Mouse (Mus musculus): ENCODE data around the gene Samm50.
A peak's percentile ranks its signal among the peaks of the same experiment; 100 is the strongest.
"Not testable (repeated sequence)": the region's sequence is repeated elsewhere in the genome, so short reads cannot be mapped to it uniquely, and the experiment has no call there.

Samm50 gene

DNA sequence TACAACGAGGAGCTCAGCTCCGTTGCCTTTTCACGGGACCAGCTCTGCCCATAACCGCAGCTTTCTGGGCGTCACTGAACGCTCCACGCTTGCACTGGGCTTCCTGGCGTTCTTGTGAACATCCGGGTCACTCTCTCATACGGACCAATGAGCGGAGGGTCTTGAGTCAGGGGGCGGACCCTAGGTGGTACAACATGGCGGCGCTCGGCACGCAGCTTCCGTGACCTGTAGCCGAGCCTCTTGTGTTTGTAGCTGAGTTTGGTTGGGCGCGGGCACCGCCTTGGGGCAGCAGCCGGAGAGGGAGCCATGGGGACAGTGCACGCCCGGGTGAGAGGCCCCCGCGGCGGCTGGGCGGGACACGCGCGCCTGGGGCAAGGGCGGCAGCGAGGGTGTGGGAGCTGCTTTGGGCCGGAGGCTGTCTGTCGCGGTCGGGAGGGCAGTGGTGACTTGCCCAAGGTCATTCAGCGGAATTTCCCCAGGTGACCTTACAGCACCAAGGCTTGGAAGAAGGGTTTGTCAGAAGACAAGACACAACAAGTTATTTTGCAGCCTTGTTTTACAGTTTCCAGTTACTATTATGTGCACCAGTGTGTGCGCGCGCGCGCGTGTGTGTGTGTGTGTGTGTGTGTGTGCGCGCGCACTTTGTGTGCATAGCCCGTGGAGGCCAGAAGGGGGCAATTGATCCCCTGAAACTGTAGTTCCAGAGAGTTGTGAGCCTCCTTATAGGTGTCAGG lies at the start of gene Samm50:
Samm50 (plus strand) TSS at position 184 of the 734 bp plus-strand sequence.
- DNase-seq (ENCODE audit: low spot score) = peak; percentile 93

DNA sequence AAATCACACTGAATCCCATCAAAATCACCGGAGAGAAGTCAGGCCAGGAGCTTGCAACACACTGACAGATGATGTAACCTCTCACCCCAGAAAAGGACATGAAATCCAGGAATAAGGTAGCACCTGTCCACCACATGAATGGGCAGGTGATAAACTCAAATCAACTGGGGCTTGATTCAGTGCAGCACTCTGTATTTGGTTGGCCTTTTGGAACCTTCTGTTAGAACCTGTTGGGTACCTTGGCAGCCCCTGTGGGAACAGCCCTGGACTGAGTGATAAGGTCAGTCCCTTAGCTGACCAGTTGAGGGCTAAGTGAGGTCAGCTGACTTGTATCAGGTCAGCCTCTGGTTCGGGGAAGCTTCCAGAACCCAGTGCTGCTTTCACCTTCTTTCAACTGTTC lies 35.9 kb upstream of the Samm50 start:
- no peak for DNase-seq (ENCODE audit: low spot score)

DNA sequence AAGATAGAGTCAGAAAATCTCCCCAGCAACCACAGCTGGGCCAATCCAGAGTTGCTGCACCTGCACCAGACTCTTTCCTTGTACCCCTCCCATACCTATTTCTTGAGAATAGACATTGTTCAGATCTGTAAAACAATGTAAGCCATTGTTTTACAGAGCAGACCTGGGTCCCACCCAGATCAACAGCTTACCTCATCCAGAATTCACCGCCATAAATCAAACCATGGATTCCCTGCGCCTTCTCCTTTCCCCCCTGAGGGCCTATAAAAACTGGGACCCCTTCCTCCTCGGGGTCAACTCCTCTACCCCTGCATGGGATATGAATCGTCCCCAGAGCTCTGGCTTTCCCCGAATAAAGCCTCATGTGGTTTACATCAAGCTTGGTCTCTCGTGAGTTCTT lies 34.5 kb upstream of the Samm50 start:
- DNase-seq (ENCODE audit: low spot score) = not testable (repeated sequence)

DNA sequence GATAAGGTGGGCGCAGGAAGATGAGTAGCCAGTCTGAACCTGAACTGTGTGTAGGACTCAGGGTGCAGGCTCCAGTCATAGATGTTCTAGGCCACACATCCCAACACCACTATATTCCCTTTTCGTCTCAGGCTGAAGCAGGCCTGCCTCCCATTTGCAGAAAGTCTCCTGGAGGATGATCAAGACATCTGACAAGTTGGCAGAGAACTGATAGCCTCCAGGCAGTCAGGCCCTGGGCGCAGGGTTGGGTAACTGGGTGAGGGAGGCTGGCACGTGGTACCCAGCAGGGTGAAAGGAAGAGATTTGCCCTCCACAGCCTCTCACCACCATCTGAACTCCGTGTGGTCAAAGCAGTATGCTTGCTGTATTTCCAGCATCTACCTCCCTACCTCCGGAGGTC lies 30.2 kb upstream of the Samm50 start:
- no peak for DNase-seq (ENCODE audit: low spot score)

DNA sequence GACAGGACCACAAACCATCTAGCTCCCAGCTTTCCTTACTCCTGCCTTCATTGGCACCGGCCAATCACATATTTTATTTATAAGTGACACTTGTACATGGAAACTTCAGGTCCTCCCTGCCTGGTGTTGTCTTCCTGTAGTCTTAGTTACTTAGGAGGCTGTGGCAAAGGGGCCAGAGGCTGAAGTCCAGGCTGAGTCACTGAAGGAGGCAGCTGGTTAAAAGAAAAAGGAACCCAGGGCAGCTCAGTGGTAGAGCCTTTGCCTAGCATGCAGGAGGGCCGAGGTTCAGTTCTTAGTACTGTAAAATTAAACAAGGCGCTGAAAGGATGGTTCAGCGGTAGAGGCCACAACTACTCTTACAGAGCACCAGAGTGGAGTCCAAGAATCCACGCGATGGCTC lies 25.2 kb upstream of the Samm50 start:
- DNase-seq (ENCODE audit: low spot score) = no peak

DNA sequence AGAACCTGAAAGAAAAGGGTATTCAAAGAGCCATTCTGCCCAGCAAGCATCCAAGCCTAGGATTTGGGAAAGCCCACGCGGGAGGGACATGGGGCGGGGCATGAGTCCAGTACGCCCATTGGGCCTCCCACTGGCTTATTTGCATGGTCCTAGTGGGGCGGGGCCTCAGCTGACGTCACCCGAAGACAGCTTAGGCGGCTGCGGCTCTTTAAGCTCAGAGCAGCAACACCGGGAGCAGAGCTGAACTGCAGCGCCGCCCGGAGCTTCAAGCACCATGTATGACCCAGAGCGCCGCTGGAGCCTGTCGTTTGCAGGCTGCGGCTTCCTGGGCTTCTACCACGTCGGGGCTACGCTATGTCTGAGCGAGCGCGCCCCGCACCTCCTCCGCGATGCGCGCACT lies 24.4 kb upstream of the Samm50 start, which contains the start of gene Pnpla3:
Pnpla3 (plus strand) TSS at position 238 of the 400 bp plus-strand sequence.
- peak; percentile 79 for DNase-seq (ENCODE audit: low spot score)

DNA sequence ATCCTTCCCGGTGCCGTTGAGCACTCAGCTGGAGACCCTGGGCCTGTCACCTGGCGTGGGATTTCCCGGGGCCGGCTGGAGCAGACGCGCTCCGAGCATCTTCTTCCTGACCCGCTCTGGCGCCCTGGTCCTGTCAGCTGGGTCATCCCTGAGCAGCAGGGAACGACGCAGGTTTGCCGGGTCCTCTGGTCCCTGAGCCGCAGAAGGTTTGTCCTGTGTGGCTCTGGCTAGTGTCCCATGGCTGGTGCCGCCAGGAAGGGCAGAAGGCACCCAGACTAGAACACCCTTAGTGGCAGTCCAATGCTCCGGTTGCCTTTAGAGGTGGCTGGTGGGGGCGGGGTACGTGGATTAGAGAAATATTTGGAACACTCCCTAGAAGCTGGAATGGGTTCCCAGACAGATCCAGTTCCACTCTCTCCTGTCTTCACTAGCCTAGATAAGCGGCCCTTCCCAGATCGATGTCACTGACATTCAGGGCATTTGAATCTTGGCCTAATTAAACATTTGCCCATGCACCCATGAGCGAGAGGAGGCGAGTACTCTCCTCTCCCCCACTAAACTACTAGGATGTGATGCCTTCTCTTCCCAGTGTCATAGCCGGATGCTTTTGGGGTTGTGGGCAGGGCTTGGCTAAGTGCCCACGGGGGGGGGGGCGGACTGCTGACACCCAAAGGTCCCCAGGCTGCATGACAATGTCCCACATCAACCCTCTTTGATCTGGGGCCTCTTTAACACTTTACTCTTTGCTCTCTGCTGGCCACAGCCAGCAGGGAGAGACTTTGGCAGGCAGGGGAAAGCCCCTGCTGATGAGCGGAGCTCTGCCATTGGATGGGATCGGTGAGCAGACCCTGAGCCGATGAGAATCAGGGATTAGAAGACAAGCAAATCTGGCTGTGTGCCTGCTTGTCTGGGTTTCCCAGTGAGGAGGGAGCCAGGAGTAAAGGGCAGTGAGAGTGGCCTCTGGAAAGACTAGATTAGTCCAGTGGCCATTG lies 23.6 kb upstream of the Samm50 start:
- DNase-seq (ENCODE audit: low spot score) = no peak

DNA sequence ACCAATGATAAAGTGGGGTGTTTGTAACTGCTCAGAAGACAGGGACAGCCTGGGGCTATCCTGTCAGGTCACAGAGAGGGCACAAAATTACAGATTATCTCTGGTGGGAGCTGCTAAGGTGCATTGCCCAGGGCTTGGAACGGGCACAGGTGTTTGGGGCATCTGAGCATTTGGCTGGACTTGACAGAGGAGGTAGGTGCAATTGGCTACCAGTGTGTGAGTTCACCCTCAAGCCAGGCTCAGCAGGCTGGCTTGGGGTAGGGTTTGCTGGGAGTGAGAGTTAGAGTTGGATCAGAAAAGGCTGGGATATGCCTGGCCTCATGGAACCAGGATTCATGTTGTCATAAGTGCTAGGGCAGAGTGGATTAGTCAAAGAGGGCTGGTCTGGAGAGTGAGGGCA lies 22.5 kb upstream of the Samm50 start:
- no peak for DNase-seq (ENCODE audit: low spot score)

DNA sequence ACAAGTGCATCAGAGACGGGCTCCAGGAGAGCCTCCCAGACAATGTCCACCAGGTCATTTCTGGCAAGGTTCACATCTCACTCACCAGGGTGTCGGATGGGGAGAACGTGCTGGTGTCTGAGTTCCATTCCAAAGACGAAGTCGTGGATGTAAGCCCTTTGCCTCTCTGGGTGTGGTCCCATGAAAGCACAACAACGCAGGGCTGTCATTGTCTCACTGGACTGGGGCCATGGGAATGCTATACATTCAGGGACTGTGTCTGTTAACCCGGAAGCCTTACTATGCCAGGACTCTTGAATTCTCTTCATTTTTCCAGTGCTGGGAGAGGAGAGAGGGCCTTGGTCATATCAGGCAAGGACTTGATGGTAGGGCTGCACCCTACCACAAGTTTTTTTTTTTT lies 20.9 kb upstream of the Samm50 start:
- no peak for DNase-seq (ENCODE audit: low spot score)

DNA sequence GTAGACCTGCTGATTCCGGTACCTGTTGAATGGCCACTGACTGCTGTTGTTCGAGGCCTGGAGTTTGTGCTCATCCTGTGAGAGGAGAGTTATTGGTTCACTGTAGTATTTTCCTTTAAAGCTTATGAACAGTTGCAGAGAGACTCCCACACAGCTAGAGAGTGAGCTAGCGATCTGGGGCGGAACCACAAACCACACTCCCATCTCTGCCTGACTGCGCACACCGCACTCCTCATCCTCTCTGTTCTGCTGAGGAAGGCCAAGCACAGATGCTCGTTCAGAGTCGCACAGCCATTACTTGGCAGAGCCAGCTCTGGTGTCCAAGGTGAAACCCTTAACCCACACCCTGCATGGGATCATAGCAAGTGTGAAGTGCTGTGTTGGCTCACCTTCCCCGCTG lies 13.3 kb upstream of the Samm50 start:
- DNase-seq (ENCODE audit: low spot score) = no peak

DNA sequence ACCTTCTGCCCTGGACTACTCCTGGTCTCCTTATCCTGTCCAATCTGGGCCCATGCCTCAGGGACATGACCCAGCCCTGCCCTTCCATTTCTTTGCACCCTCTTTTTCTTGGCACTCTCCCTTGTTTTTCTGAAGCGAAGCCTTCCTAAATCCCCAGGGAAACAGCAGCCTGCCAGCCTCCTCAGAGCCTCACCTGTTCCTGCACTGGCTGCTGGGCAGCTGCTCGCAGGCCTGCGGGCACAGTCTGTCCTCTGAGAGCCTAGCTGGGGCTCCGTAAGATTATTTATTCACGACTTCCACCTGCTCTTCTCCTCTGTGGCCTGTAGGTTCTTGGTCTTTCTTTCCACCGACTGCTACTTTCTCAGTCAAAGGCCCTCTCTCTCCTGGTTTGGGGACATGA lies 10.0 kb upstream of the Samm50 start:
- no peak for DNase-seq (ENCODE audit: low spot score)

DNA sequence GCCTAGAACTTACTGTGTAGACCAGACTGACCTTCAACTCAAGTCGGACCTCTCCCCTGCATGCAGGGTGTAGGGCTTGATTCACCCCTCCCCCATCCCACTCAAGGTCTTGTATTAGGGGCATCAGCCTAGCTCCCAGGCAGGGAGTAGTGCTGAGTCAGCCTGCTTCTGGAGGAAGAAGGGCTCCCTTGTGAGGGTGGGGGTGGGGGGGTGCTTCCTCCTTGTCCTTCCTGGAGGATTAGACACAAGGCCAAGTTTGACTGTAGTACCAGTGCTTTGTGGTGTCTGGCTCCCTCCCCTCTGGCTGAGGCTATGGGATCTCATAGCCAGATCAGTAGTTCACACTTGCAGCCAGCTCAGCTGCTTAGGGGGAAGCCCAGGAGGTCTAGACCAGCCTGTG lies 8.1 kb upstream of the Samm50 start:
- no peak for DNase-seq (ENCODE audit: low spot score)

DNA sequence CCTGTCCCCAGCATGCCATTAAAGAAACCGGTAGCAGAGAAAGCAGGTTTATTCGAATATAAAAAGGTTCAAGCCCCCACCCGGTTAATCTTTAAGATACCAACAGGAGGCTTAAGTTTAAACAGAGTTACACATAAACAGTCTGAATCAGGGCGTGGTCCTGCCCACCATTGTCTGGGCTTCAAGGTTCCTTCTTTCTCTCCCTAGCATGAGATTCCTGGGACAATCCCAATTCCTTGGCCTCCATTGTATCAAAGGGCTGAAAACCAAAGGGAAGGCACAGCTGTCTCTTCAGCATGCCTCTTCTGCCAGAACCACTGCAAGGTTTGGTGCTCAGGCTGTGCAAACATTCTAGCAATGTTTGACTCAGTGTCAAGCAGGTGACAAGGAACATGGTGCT lies 5.8 kb upstream of the Samm50 start:
- no peak for DNase-seq (ENCODE audit: low spot score)

DNA sequence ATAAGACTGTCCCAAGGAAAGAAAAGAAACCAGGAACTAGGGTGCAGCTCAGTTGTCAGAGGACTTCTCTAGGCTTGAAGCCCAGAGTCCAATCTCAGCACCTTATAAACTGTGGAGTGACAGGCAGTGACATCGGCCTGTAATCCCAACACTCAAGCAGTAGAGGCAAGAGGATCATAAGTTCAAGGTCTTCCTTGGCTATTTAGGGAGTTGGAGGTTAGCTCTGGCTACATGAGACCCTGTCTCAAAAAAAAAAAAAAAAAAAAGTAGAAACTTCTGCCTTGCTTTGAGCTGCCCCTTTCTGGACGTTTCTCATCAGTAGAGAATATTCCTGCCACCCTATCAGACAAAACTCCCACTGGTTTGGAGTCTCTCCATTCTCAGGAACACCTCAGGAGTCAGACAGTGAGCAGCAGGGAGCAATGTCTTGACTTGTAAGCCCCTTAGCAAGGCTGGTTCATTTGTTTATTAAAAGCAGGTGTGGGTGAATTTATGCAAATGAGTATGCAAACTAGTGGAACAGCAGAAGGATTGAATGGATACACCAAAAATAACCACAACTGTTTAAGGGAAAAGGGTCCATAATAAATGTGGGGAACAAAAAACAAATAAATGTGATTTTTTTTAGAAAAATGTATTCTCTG lies 3.0 kb upstream of the Samm50 start:
- no peak for DNase-seq (ENCODE audit: low spot score)

DNA sequence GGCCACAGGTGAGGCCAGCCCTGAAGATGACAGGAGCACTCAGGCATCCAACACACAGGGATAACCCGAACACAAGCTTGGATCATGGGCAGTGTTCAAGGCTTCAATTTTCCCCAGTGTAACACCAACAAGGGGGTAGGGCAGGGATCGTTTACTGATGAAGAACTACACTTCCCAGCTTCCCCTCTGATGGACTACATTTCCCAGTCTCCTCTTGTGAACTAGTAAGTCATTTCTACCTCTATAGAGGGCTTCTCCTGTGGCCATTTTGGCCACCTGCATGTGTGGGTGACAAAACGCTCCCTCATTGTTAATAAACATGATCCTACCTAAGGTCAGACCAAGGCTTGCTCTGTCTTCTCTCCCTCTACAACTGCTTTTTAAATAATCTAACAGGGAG lies 2.2 kb upstream of the Samm50 start:
- no peak for DNase-seq (ENCODE audit: low spot score)

DNA sequence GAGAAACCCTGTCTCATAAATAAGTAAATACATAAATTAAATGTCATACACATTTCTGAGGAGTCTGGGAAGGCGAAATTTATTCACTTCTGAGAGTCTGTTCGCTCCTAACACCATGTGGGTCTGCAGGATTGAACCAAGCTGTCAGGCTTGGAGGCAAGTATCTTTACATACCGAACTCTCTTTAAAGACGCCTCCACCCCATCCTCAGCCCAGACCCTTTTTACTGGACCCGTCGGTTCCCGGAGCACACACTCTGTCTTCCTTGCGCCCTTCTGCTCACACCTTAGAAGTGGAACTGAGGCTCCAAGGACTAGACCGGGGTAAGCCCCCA lies 350 bp upstream of the Samm50 start:
- DNase-seq (ENCODE audit: low spot score) = no peak

DNA sequence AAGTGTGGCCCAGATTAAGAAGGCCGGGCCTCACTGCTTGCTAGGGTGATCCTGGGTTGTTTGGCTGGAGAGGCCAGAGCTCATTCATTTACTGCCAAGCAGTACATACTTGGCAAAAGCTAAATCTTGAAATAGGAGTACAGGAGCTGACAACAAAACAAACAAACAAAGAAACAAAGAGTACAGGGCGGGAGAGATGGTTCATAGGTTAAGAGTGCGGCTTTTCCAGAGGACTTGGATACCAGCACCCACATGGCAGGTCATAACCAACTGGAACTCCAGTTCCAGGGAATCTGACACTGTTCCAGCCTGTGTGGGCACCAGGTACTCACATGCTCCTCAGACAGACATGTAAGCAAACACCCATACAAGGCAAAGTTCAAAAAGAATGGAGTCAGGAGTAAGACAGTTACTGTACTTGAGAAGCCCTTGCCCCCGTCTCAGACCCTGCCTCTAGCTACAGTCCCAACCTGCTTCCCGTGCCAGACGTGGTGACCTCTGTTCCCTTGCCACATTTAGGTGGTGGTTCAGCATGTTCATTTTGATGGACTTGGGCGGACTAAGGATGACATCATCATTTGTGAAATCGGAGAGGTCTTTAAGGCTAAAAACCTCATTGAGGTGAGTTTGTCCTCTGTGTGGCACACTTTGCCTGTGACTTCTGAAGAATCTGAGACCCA lies 4.6 kb downstream of the Samm50 start:
- no peak for DNase-seq (ENCODE audit: low spot score)

DNA sequence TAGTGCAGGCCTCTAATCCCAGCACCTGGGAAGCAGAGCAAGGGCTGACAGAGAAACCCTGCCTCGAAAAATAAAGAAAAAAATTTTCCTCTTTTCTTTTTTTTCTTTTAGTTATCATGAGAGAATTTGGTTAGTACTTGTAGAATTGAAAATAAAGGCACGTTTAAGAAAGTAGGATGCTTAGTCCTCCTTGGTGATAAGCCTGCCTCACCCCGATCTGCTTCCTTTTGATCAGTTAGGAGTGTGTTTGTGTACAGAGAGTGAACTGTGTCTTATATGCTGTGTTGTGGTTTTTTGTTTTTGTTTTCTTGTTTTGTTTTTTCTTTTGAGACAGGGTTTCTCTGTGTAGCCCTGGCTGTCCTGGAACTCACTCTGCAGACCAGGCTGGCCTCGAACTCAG lies 15.3 kb downstream of the Samm50 start:
- DNase-seq (ENCODE audit: low spot score) = no peak

DNA sequence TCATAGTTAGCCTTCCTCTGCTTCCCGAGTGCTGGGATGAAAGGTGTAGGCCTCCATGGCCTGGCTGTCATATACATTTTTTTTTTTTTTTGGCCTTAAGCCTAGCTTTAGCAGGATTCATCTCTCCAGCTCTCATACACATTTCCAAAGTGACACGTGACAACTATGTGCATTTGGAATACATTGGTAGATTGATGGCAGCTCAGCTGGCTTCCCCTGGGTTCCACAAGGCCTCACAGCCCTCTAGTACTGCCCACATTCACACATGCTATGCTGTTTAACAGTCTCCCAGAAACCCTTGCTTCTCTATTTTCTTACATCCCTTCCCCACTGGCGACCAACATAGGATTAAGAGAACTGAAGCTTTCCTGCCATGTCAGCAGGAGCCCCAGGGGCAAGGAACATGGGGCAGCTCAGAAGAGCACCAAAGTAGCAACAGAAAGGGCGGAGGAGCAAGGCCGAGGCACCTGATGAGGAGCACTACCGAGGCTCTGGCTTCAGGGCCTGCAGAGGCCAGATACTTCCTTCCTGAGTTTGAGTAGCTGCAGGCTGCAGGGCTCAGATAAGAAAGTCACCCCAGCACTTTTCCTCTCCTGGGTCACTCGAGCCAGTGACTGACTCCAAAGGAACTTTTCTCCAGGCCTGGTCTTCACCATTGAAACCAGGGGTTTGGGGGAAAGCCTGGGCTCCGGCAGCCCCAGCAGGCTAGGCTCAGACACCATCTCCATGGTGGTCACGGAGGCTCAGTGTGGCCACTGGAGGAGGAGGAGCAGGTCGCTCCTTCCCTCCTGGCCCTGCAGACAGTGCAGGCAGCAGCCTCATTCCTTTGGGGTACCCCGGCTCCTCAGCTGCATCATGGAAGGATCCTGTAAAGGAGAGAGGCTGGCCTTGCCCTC lies 17.7 kb downstream of the Samm50 start:
- DNase-seq (ENCODE audit: low spot score) = peak; percentile 84

DNA sequence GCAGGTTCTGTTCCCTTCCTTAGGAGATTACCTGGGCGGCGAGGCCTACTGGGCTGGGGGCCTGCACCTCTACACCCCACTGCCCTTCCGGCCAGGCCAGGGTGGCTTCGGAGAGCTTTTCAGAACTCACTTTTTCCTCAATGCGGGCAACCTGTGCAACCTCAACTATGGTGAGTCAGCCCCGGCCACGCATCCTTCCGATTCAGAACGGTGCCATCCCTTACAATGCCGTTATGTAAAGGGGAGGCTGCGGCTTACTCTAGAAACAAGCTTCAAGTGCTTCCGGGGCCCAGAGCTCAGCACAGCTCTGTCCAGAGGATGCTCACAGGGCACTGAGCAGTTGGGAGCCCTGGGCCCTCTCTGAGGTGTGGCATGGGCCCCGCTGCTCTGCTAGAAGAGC lies 18.4 kb downstream of the Samm50 start:
- no peak for DNase-seq (ENCODE audit: low spot score)

DNA sequence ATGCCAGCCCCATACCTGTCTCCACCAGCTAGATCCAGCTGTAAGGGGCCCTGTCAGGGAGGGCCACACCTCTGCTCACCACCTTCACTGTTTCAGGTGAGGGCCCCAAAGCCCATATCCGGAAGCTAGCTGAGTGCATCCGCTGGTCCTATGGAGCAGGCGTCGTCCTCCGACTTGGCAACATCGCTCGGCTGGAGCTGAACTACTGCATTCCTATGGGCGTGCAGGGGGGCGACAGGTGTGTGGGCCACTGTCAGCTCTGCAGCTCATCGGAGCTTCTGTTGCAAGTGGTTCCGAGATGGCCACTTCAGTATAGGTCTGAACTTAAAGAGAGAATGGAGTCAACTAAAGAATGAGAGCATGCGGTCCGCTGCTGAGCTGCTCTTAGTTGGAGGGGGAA lies 18.9 kb downstream of the Samm50 start:
- no peak for DNase-seq (ENCODE audit: low spot score)

Measured in c-Kit-positive CD71-positive TER-119-positive erythroid progenitor cells, embryonic 14.5 days (primary cell).